Mouse (Mus musculus) ovary, adult 18-20 months (tissue): Measurements from ENCODE around the gene Rnf216.
"Not testable (repeated sequence)": the region's sequence is repeated elsewhere in the genome, so short reads cannot be mapped to it uniquely, and the experiment has no call there.

Experiments used
- DNase-seq: peaks from one replicate; pipeline ENCODE4 v3.0.0; 2022; ENCODE audit warnings: low spot score, mixed read lengths

Rnf216 gene

DNA sequence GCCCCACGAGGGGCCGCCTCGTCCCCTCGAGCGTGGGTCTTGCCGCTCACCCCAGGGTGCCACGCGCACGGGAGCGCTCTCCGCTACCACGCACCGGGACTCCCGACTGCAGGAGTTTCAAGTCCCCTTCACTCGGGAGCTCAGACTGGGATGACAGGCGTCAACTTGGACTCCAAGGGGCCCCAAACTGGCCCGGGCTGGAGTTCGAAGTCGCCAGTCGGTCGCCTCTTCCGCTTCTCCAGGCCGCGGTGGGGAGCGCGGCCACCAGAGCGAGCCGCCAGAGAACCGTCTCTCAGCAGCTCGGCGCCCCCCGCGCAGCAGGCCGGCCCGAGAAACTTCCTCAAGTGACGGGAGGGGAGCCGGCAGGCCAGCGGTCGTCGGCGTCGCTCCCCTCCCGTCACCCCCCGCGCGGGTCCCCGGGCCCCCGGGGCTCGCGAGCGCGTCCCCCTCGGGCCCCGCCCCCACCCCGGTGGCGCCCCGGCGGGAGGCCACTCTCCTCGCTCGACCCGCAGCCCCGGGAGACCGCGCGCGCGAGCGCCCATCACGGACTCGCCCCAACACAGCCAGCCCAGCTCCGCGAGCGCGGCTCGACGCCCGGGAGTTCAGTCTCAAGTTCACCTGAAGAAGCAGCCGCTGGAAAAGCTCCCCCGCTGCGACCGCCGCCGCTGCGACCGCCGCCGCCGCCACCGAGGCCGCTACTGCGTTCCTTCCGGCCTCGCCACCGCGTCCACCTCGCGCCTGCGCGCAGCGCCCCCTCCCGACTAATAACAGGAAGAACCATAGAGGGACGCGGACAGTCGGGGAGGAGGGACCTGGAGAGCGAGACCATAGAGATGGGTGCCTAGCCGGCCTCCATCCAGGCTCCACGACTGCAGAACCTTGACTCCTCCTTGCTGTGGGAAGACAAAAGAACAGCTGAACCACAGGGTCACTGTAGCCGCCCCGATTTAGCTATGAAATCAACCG, at the start of gene Rnf216:
Gene Rnf216 (minus strand): TSS at position 714 of the 966 bp plus-strand sequence.
- peak; percentile 87 for DNase-seq

DNA sequence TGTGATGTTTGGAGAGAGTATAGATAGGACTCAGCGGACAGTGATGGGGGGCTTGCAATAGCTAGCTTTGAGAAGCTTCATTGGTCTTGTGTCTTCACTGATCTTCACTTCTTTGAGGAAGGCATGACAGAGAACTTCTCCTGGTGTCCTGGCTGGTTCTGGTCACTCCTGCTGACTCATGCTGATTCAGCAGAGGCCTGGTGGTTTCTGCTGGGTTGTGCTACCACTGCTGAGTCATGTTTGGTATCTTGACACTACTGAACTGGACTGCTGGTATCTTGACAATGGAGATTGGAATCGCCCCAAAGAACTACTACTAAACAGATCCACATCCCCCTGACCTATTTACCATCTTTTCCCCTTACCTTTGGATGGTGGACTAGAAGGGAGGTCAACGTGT, 42.7 kb upstream of the Rnf216 start:
- no peak for DNase-seq

DNA sequence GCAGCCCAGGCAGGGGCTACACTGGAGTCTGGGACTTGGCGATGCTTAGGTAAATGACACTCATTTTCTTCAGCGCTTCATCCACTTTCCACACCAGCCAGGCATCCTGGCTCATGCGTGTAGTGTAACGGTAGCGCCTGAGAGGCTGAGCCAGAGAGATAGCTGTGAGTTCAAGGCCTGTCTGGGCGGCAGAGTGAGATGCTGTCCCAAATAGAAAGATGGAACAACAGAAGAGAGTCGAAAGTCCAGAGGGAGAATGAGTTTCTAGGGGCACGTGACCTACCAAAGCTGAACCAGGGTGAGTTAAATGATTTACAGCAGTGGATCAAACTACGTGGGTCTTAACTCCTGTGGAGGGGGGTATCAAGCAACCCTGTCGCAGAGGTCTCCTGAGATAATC, 41.0 kb upstream of the Rnf216 start:
- no peak for DNase-seq

DNA sequence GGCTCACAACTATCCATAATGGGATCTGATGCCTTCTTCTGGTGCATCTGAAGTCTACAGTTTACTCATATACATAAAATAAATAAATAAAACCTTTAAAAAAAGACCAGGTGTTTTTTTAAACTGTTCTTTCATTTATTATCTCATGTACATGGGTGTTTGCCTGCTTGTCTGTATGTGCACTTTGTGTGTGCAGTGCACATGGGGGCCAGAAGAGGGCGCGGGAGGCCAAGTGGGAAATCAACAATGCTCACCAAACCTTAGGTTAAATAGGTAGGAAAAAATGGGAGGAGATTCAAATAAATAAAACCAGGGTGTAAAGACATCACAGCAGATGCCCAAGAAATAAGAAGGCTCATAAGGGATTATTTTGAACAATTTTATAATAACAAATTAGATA, 37.2 kb upstream of the Rnf216 start:
- no peak for DNase-seq

DNA sequence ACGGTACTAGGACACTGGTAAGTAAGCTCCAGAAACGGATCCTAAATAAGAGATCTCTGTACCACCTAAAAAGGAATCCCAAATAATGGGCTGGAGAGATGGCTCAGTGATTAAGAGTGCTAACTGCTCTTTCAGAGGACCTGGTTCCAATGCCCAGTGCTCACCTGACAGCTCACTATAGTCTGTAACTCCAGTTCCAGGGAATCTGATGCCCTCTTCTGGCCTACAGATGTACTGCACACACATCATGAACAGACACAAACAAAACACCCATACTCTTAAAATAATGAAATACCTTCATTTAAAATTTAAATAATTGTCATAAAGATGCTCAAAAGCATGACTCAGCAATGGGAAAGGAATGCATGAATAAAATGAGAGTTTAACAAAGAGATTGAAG, 36.7 kb upstream of the Rnf216 start:
- DNase-seq: no peak

DNA sequence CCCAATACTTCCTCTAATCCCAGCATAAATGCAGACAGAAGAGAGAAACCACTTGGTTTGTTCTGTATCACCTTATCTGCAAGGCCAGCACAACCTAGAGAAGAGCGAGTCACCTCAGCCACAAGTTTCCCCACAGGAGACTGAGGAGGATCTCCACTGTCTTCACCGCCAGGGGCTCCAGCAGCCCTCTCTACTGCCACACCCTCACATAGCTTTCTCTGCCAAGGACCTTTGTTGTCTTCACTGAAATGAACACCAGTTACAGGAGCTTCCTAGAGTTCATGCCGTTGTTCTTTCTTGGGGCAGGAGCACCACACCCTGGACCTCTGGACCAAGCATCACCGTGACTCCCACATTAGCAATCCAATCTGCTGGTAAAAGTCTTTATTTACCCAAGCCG, 35.9 kb upstream of the Rnf216 start:
- no peak for DNase-seq

DNA sequence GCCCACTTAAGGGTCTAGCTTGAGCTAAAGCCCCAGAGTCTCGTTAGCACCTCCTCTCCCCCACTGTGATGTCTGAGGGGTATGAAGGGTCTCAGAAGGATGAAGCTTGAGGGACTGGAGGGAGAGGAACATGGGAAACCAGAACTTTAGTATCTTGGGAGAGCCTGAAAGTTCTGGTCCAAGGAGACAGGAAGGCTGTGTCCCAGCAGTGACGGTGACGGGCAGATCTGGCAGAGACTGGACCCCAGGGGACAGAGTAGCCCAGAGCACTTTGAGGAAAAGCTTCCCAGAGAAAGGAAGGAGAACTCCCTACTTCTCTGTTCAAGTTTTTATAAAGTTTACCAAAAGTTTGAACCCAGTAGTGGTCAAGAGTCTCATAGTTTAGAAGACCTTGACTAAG, 34.7 kb upstream of the Rnf216 start, which contains the start of gene Olfr718-ps1:
Gene Olfr718-ps1 (minus strand): TSS at position 101 of the 400 bp plus-strand sequence.
- DNase-seq: no peak

DNA sequence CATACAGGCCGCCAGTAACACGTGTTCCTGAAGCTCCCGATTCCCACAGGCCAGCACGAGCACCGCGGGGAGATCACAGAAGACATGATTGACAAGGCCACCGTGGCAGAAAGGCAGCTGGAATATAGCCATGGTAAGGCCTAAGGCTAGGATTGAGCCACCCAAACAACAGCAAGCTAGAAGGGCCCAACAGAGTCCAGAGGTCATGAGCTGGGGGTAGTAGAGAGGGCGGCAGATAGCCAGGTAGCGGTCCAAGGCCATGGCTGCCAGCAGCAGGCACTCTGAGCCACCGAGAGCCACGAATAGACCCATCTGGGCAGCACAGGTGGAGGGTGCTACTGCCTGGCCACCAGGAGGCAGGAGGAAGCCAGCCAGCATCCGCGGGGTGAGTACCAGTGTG, 24.8 kb upstream of the Rnf216 start:
- no peak for DNase-seq

DNA sequence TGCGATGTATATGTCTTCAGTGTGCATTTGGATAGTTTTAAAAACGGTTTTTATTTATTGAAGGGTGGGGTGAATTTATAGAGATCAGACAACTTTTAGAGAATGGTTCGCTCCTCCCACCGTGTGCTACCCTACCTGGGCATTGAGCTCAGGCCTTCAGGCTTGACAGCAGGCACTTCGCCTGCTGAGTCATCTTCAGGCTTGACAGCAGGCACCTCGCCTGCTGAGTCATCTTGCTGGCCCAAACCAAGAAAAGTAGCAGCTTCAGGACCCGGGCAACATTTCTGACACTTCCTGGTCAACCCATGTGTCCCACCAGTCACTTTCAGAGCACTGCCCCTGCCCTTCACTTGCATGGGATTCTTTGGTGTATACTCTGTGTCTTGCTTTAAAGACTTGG, 22.2 kb upstream of the Rnf216 start:
- no peak for DNase-seq

DNA sequence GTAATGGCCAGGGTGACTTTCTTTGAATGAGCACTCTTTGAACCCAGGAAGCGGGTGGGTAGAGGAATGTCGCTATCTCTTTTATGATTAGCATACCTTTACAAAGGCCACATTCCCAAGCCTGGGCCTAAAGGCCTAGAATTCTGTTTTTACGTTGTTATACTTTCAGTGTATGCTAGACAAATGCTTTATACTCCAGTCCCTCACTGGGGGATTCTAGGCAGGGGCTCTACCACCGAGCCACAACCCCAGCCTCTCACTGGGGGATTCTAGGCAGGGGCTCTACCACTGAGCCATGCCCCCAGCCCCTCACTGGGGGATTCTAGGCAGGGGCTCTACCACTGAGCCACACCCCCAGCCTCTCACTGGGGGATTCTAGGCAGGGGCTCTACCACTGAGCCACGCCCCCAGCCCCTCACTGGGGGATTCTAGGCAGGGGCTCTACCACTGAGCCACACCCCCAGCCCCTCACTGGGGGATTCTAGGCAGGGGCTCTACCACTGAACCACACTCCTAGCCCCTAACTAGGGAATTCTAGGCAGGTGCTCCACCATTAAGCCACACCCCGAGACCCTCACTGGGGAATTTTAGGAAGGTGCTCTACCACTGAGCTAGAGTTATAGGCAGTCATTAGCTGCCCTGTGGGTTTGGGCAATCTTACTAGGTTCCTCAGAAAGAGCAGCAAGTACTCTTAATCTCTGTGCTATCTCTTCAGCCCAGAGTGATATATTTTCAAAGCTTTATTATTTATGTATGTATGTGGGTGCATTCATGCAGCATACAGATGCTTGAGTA, 21.6 kb upstream of the Rnf216 start:
- not testable (repeated sequence) for DNase-seq

DNA sequence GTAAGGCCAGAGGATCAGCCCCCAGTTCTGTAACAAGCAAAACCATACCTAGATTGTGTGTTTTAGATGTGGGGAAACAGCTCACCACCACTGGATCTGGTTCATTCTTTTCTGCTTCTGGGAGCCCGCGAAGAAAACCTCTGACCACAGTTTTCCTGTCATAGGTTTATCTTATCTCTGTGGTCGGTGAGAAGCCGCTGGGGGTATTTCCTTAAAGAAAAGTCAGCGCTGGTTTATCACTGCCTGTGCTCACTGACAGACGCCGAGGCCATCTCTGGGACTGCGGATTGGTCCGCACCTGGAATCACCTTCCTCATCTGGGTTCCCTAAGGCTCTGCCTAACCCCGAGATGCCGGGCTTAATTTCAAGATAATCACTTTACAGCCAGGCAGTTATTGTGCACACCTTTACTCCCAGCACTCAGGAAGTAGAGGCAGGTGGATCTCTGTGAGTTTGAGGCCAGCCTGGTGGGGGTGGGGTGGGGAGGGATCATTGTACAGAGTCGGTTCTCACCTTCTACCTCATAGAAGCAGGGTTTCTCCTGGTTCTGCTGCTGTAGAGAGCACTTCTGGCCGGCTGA, 20.2 kb upstream of the Rnf216 start:
- DNase-seq: no peak

DNA sequence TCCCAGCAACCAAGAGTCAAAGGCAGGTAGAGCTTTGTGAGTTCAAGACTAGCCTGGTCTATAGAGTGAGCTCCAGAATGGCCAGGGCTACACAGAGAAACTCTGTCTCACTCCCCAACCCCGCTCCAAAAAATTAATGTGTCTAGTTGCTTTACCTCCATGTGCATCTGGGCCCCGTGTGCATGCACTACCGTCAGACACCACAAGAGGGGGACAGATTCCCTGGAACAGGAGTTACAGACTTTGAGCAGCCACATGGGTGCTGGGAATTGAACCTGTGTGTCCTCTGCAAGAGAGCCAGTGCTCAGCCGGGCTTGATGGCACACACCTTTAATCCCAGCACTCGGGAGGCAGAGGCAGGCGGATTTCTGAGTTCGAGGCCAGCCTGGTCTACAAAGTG, 17.5 kb upstream of the Rnf216 start:
- no peak for DNase-seq

DNA sequence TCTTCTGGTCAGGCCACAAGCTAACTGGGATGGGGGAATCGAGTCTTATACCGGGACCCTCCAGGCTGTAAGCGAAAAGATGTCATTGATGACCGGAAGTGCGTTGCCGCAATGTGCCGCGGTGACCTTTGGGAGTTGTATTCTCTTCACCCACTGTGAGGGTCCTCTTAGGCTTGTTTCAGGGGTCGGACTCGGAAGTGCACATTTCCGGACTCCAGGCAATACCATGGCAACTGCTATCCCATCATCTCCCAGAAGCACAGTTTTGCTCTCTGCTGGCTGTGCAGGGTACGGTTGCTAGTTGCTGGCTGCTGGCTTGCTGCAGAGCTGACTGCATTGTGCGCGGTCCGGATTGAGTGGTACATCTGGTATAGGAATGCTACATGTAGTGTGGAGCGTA, 16.3 kb upstream of the Rnf216 start:
- no peak for DNase-seq

DNA sequence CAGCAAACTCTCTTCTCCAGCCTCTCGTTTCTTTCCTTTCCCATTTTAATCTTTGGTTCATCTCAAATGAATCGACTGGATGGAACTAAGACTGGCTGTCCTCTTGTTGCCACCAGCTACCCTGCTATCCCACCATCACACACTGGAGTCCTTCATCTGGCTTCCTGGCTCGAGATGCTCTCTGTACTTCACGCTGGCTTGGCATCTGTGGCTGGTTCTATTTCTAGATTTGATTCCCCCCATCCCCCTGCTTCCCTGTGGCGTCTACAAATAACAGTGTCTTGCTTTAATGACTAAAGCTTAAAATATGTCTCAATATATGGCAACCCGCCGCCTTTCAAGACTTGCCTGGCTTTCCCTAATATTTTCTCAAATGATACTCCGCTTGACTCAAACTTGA, 15.0 kb upstream of the Rnf216 start:
- no peak for DNase-seq

DNA sequence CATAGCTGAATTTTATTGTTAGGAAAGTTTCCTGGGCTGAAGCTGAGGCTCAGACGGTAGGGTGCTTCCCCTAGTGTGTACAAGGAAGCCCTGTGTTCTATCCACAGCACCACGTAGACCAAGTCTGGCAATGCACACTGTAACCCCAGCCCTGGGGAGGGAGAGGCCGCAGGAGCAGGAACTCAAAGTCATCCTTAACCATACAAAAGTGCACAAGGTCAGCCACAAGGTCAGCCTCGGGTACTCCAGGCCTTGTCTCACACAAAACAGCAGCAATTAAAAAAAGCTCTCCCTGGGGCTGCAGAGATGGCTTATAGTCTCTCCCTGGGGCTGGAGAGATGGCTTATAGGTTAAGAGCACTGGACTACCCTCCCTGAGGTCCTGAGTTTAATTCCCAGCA, 14.1 kb upstream of the Rnf216 start:
- DNase-seq: no peak

DNA sequence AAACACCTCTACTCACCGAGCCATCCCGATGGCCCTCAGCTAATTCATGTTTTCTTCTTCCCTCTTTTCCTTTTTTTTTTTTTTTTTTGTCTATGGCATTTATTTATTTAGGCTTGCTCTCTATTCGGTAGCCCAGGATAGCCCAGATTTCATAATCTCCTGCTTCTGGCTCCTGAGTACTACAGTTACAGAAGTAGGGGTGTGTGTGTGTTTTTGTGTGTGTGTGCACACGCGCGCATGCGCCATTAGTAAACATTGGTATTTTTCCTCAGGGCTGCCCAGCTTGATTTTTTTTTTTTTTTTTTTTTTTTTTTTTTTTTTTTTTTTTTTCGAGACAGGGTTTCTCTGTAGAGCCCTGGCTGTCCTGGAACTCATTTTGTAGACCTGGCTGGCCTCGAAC, 13.3 kb upstream of the Rnf216 start:
- no peak for DNase-seq

DNA sequence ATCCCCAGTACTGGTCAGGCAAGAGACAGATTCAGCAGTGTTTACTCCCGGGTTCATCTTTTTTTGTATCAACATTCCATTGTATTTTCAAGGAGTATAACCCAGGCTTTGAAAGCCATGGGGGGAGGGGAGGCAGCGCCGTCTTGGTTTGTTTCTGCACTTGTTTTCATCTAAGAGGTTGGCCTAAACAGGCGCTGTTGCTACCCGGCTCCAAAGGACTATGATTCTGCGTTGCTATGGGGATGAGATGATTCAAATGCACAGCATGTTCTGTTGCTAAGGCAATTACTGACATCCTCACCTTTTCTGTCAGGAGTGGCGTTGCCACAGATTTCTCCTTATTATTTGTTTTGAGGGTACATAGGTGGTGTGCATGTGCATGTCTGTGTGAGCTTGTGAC, 12.8 kb upstream of the Rnf216 start:
- DNase-seq: no peak

DNA sequence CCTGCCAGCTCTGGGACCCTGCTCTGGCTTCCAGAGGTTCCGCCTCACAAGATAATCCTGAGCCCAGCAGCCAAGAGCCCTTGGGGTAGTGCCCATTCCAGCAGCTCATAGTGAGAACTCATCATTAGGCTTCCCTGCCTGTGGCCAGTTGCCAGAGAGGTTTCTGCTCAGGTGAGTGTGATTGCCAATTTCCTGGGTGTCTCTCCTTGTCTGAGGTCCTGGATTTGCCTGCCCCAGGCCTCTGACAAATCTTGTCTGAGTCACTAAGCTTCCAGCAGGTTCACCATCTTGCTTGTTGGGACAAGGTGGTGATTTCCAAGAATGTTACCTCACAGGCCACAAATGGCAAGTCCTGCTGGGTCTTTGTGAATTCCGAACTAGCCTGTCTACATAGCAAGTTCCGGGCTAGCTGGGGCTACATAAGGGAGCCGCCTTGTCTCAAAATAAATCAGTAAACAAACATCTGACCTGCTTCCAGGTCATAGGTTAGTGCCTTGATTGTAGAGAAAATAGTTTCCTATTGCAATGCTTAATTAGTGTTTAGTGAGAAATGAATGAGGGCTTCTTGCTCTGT, 12.1 kb upstream of the Rnf216 start:
- DNase-seq: no peak

DNA sequence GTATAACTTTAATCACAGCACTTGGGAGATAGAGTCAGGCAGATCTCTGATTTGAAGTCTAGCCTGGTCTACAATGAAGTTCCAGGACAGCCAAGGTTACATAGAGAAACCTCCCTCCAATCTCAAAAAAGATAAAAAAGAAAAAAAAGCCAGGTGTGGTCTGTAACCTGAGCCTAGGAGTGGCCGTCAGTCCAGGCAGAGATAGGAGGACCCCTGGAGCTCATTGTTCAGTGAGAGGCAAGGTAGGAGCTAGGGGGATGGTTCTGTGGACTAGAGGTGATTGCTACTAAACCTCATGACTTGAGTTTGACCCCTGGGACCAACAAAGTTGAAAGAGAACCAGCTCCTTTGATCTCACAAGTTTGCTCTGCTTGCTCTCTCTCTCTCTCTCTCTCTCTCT, 9.9 kb upstream of the Rnf216 start:
- DNase-seq: no peak

DNA sequence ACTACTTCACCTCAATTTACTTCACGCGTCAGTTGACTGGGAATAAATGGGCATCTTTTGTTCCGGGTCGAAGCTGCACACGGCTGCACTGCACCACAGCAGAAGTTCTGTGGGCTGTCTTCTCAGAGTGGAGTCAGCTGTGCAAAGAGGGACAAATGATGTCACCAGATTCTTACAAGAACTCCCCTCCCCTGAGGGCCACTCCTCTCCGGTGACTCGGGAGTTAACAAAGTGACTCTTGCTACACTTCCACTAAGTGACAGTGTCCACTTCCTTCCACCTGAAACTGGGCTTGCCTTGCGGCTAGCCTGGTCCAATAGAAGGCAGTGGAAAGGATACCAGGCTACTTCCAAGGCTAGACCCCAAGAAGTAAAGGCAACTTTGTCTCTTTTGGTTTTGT, 9.3 kb upstream of the Rnf216 start:
- DNase-seq: no peak

DNA sequence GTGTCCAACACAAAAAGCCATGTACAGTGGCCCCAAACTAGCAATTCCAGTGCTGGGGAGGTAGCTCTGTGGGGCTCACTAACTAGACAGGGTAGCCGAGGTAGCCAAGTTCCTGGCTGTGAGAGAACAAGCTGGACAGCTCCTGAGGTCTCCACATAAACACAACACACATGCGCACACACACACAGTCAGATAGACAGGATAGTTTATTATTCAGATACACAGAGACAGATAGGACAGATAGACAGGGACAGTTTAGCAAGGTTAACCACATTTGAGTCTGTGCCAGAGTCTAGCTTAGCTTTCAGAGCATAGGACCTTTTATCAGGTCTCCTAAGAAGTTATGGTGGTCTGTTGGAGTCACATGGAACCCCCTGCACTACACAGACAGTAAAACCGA, 6.0 kb downstream of the Rnf216 start:
- no peak for DNase-seq

DNA sequence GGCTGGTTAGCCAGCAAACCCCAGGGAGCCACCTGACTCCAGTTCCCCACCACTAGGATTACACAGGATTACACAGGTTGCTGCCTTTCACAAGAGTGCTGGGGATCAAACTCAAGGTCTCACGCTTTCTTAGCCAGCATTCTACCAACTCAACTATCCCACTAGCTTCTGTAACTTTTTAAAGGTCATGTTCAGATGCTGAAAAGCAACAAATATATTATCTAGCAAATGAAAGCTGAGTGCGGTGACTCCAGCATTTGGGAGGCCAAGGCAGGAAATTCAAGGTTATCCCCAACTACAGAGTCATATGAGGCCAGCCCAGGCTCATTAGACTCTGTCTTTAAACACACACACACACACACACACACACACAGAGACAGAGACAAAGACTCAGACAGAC, 9.6 kb downstream of the Rnf216 start:
- DNase-seq: no peak
